Mouse (Mus musculus) heart, postnatal 4 days (tissue): ENCODE results near the gene Ttll5. TPM values are rescaled to one million over a fixed set of nuclear protein-coding genes. Genes with fewer than 3 reads are reported as not detected.

ENCODE experiments used
- DNase-seq: peaks from one replicate; pipeline ENCODE4 v3.0.0; 2021
- total RNA-seq, 2 experiments: library from RNA; stranded (reverse); gene quantifications; 2 replicates each; pipeline ENCODE4 v1.2.3; 2021

Ttll5 gene
- total RNA-seq, 2 experiments from 2014 or later: 16.8 to 17.9 TPM

DNA sequence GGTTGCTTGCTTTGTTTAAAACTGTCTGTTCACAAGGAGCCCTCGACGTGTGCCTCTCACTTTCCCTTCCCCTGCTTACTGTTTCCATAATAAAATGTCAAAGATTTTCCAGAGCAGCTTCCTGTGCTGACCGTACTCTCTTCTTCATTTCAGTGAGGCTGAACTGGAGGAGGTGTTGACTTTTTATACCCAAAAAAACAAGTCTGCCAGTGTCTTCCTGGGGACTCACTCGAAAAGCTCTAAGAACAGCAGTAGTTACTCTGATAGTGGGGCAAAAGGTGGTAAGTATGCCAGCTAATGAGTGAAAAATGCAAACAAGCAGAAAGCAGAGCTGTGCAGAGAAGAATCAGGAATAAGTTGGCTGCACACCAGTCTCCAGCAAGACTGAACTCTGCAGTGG, 105.3 kb downstream of the Ttll5 start:
- no peak for DNase-seq

DNA sequence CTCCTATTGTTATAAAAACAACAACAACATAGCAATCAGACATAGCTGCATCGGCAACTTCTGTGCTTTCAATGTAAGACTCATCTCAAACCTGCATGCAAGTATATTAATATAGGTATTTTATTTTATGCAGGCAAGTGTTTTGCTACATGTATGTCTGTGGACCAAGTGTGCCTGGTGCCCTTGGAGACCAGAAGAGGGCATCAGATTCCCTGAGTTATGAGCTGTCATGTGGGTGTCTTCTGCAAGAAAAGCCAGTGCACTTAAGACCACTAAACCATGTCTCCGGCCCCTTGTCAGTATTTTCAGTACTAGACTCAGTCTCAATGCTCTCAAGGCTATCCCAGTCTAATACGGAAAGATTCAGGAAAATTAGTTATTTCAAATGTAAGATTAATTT, 106.3 kb downstream of the Ttll5 start:
- DNase-seq: no peak

DNA sequence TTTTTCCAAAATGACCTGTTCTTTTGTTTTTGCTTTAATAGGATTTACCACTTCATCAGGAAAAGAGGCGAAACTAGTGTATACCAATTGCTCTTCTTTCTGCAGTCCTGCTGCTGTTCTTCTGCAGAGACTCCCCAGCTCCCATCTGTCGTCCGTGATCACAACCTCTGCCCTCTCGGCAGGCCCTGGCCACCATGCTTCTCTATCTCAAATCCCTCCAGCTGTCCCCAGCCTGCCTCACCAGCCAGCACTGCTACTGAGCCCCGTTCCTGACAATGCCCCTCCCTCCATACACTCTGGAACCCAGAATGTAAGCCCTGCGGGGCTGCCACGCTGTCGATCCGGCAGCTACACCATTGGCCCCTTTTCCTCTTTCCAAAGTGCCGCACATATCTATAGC, 108.8 kb downstream of the Ttll5 start:
- DNase-seq: no peak

DNA sequence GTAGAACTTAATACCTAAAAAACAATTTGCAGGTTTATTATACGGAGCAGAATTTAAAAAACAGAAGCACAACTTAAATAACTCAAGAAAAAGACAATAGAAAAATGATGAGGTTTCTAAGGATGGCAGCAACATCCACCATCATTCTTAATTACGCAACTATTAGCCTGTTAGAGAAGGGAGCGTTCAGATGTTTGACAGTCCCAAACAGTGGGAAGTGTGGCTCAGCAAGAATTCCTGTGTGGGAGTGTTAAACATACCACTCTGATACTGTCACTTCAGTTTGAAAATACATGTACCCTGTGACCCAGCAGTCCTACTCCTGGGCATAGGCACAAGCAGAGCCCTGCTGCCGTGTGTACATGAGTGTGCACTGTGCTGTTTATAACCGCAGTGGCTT, 112.9 kb downstream of the Ttll5 start:
- DNase-seq: no peak

DNA sequence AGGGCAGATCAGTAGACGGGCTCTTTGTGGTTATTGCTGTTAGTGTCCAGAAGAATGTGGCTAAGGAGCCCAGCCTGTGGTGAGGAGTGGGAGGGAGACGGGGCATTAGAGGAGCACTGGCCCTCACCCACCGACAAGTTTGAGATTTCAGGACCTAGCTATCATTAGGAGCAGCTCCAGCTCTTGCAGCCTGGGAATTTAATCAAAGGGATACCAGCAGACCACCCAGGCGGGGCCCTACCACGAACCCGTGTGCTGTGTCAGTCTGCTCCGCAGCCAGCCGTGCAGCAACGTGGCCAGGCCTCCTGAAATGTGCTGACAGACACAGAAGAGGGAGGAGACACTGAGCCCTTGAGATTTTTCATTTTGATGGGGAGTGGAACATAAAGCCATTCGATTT, 119.0 kb downstream of the Ttll5 start:
- DNase-seq: no peak

DNA sequence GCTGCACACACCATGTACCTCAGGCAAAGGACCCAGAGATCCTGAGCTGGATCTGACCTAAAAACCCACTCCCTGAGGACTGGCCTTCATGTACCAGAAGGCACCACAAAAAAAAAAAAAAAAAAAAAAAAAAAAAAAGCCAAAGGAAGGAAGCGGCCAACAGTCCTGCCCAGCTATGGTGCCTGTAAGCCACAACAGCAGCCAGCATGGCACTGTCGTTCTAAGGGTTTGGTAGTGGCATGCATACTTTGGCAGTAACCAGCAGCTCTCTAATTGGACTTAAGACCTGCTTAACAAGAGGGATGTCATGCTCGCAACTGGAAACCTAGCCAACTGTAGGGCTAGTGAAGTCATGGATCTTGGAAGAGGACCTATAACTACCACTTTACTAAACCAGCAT, 120.0 kb downstream of the Ttll5 start:
- DNase-seq: no peak

DNA sequence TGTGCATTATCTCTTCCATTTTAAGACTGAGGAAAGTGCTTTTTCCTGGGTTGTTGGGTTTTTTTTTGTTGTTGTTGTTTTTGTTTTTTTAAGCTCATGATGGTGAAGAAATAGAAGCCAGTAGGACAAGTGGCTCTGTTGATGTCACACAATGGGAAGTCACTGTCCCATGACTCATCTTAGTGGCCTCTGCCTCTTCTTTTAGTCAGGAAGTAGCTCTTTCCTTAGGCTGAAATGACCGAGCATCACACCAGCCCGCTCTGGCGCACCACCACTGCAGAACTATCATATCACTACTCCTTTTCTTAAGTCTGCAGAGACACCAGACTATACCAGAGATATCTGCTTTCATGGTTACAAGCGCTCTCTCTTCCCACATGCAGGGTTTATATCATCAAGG, 122.7 kb downstream of the Ttll5 start:
- DNase-seq: no peak

DNA sequence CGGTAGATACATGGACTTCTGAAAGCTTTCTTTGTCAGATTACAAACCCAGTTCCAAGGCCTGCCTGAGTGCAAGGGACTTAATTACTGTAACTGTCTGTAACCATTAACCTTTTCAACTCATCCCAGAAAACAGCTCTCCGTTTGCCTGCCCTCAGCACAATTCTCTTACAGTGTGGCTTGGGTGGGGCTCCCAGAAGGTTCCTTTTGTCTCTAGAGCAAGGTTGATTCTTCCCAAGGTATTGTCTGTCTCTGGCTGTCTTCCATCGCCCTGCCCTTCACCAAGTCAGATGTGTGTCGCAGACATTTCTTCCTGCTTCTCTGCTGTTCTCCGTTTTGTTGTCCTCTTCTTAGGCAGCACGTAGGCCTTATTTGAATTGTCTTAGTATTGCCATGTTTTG, 125.2 kb downstream of the Ttll5 start:
- no peak for DNase-seq

DNA sequence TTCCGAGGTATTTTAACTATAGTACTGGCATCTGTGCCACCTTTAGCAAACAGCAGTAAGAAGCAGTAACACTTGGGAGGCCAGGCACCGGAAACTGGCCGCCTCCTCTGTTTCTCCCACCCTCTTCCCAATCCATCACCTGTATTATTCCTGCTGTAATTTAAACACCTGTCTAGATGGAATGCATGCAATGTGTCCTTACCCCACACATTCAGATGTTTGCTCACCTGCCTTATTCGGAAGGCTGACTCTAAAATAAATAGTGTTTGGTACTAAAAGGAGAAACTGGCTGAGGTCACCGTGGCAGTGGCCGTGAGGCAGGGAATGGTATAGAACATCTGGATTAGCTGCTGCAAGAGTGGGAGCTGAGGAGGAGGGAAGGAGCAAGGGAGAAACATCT, 125.9 kb downstream of the Ttll5 start:
- DNase-seq: no peak

DNA sequence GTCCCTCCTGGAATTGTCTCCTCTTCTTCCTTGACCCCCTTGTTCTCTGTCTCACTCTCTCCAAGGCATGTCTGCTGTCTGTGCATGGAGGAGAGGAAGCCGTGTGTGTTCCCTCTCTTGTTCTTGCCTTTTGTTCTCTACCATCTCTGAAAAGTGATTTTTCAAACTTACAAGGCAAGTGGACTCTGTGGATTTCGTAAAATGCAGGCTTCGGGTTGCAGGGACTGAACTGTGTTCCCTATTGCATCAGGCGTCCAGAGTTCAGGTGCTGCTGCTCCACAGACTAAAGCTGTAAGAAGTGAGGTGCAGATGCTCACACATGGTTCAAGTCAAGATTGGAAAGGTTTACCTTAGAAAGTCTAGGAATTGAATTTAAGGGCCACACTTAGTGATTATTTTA, 126.6 kb downstream of the Ttll5 start:
- no peak for DNase-seq

DNA sequence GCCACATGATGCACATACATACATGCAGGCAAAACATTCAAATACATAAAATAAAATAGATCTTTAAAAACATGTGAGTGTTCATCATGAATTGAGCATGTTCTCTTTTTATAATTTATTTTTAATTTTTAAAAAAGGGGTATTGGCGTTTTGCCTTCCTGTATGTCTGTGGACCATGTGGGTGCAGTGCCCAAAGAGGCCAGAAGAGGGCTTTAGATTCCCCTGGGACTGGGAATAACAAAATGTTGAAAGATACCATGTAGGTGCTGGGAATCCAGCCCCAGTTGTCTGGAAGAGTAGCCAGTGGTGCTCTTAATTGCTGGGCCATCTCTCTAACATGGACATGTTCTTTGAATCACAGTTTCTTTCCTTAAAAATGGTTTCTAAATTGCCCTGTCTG, 127.4 kb downstream of the Ttll5 start:
- DNase-seq: no peak

DNA sequence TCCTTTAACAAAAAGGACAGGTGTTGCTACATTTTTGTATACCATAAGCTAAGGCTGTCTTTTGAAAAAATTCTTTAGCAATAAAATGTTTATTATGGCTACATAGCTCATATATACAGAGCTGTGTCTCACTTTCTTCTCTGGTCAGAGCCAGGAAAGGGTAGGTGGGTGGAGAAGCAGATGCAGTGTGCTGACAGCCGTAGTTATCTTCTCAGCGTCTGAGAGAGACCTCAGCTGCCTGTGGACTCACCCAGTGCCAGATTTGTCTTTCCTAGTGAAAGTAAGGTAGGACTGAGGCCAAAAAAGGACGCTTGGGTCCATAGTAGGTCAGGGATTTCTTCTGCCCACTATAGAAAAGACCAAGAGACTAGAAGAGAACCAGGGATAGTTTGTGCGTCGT, 127.9 kb downstream of the Ttll5 start:
- DNase-seq: no peak

DNA sequence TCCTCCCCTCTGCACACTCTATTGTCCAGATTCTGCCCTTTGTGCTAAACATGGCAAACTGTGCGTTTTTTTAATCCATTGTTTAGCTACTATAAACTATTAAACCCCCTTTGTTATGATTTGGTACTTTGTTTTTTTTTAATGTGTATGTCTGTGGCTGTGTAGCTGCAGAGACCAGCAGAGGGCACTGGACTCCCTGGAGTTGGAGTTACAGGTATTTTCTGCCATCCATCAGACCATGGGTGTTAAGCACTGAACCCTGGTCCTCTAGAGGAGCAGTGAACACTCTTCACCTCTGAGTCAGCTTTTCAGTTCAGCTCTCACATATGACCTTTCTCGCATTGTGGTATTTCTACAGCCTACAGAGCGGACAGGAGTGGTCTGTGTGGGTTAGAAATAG, 129.7 kb downstream of the Ttll5 start:
- no peak for DNase-seq

DNA sequence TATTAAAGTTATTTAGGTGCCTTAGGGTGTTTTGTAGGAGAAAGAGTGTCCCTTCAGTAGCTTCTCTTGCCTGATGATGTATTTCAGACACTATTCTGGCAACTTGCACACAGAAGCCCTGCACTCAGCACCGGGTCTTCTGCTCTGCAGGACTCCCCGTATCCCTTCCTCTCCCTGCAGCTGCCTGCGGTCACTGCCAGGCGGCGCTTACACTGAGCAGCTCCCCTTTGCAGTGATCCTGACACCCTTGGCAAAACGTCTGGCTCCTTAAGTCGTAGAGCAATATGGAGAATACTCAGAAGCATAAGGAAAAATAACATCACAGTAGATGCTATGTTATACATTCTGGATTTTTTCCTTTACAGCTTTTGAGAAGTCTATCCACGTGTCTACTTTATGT, 130.6 kb downstream of the Ttll5 start:
- no peak for DNase-seq

DNA sequence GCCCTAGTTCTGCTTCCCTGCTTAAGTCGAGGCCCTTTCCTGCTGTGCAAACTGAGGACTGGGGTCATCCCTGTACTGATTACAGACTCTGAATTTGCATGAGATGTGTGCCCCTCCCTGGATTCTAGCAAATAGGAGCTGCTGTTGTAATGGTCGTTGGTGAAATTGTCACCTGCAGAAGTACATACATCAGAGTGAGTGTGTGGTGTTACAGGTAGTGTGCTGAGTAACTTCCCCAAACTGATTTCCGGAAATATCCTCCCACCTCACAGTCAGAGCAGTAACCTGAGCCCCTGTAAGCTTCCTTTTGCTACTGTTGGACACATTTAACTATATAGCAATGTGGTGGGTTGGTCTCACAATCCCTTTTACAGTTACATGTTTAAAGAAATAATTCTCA, 131.2 kb downstream of the Ttll5 start:
- no peak for DNase-seq

DNA sequence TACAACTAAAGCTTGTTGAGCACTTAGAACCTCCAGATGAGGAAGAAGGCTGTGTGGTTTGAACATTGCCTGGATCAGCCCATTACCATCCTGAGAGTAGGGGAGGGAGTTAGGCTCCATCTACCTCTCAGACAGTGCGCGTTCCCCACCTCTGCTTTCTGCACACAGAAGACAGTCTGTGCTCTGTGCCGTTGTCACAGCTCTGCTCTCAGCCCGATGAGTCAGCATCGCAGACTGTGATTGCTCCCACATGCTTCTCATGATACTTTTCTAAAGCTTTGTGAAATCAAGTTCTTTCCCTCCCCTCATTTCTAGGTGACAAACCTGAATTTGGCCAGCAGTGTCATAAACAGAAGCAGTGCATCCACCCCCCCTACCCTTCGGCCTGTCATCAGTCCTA, 131.8 kb downstream of the Ttll5 start:
- no peak for DNase-seq

DNA sequence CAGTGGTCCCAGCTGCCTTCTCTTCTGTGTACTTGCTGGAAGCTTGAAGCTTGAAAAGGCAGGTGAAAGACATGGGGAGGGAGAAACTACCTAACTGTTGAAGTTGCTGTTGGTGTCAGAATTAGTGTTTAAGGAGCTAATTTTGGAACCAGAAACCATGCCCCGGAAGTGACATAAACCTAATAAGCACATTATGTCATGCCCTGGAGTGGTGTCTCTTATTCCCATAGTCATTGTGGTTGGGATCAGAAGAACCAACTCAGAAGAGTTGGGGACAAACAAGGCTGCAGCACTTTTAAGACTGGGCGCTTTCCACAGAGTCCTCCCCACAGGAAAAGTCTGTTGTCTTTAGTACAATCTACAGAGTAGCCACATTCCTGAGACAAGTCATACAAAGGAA, 134.0 kb downstream of the Ttll5 start:
- no peak for DNase-seq

DNA sequence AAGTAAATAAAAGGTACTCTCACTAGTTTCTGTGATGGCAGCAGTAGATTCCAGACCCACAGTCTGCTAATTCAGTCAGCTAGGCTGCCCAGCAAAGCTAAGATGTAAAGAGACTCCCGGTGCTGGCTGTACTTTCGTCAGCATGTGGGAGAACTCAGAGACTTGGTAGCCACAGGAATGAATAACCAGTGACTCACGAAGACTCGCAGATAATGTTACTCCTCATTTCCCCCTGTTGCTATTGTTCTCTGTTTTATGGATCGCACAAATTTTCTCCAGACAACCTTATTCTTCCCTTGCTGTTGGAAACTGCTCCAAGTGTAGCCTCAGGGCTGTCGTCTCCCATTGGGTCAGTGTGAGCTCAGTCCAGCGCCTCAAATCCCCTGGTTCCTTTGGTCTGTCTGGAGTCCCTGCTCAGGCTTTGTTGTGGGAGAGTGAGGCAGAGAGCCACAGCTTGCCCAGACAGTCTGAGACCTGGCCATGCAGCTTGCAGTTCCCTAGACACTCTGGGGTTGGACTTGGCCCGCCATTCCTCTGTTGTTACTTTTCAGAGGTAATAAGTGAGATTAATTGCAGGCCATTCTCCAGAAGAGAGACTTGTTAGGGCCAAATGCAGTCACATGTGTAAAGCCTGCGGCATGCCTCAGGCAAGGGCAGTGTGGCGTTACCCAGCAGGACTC, 135.5 kb downstream of the Ttll5 start:
- DNase-seq: no peak

DNA sequence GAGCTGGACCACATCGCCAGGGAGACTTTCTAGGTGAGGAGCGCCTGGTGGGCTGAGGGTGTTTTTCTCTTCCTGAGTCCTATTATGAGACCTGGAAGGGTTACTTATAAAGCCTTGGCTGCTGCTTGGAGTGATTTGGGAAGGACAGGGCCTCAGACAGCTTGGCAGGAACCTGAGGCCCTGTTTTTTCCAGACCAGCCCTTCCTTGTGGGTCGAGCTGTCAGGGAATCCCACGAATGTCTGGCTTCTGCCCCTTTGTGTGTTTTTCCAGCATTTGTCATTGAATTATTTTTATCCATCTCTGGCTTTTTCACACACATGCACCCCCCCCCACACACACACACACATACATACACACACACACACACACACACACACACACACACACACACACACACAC, 136.2 kb downstream of the Ttll5 start:
- DNase-seq: no peak

DNA sequence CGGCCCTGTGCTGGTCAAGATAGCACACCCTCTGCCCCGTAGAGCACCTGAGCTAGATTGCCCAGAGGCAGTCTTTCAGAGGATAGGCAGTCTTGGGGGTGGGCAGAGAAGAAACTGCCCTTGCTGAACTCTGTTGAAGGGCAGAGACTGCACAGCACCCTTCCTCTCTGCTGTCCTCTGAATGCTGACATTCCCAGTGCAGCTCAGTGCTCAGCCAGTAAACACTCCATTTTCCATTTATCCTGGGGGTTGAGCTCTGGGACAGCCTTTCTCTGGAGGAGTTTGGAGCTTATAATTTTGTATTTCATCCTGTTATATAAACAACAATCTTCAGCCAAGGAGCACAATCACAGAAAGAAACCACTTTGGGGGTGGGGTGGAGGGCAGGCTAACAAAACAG, 138.7 kb downstream of the Ttll5 start:
- DNase-seq: no peak

DNA sequence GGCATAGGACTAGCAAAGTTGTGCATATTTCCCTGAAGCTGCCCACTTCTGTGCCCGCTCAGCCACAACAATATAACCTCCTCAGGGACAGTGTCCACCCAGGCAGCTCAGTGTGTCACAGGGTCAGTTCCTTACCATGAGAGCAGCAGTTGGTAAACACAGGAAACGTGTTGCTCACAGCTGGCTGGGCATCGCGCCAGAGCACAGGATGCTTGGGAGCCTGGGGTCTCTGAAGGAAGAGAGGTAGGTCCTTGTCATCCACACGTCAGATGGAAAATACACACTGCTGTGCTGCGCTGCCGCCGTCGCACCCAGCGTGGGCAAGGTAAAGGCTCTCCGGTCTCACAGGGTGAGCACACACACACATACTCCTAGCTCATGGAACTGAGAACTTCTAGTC, 139.2 kb downstream of the Ttll5 start:
- peak; percentile 68 for DNase-seq

DNA sequence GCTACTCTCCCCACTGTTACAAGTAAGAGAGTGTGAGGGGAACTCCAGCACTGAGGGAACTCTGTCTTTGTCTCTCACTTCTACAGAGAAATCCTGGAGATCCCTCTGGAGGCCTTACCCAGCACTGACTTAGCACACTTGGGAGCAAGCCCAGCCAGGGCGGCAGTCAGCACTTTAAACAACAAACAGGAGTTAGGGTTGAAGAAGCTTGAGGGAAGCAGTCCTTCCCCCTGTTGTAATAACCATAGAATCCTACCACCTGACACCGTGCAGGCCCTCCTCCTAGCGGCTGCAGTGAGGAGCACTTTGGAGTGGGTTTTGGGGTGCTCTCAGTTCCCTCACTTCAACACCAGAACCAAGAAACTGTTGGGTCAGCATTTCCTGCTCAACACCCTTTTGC, 140.0 kb downstream of the Ttll5 start:
- DNase-seq: no peak

DNA sequence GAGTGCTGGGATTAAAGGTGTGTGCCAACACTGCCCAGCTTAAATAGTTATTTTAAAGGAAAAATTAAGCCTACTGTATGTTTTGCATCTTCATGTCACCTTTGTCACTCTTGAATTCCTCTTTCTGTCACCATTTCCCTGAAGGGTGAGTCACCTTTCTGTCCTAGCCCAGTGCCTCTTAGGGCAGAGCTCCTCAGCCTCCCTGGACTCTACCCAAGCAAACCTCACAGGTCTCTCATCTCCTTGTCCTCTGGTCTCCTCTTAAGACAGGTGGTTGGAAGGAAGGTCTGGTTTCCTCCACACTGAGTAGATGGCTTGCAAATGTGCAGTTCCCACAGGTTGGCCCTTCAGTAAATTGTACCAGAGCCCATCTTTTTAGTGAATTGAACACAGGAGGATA, 143.4 kb downstream of the Ttll5 start:
- DNase-seq: no peak

DNA sequence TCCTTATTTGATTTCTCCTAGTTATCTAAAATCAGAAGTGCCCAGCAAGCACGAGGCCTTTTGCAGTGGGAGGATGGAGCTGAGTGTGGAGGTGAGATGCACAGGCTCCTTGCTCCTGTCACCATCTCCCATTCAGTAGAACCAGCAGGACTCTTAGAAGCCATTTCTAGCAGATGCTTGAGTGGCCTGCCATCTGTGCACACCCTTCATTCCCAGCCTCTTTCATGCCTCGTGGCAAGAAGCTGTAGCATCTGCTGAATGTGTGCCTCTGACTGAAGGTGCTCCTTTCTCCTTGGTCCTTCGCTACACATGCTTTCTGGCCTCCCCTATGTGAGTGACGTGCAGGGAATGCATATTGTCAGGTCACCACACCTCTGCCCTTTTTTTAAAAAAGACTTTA, 143.9 kb downstream of the Ttll5 start:
- no peak for DNase-seq

DNA sequence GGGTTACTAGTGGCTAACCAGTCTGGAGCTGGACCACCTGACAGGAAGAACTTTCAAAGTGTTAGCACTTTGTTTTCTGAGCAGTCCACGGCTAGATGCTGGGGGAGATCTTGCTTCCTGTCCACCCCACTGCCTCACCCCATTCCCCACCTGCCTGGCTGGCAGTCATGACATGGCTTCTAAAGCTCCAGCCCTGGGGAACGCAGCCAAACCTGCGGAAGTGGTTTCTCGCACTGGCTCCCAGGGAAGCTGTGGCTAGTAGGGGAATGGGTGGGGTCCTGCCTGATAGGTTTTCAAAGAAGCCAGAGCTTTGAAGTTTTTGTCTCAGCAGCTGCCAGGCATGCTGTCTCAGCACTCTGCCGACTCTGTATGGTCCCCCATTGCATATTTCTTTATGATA, 145.1 kb downstream of the Ttll5 start:
- peak; percentile 25 for DNase-seq
